Mouse (Mus musculus) myocyte (in vitro differentiated cells): ENCODE data around the gene Npas1. TPM values are rescaled to one million over a fixed set of nuclear protein-coding genes. Genes with fewer than 3 reads are reported as not detected.

Experiments used
- H3K27me3 ChIP-seq: one replicate; pipeline ENCODE4 v1.6.1; 2011; ENCODE audit not compliant: control insufficient read depth, insufficient read depth, insufficient read length
- H3K36me3 ChIP-seq: one replicate; pipeline ENCODE4 v1.6.1; 2011; ENCODE audit not compliant: control insufficient read depth, insufficient read depth
- H3K4me2 ChIP-seq: one replicate; pipeline ENCODE4 v1.6.1; 2011; ENCODE audit warnings: low read depth, control low read depth
- H3K4me3 ChIP-seq: one replicate; pipeline ENCODE4 v1.5.1; 2011; ENCODE audit warnings: mild to moderate bottlenecking, control low read depth, moderate library complexity
- H3K79me2 ChIP-seq: one replicate; pipeline ENCODE4 v1.6.1; 2011; ENCODE audit not compliant: control insufficient read depth, insufficient read depth
- H3ac ChIP-seq: one replicate; pipeline ENCODE4 v1.6.1; 2011; ENCODE audit not compliant: control insufficient read depth, insufficient read length
- CEBPB ChIP-seq: IDR thresholded peaks from 2 replicates; pipeline ENCODE4 v1.6.1; 2011; ENCODE audit warnings: mild to moderate bottlenecking, moderate library complexity; ENCODE audit not compliant: poor library complexity, insufficient read depth, severe bottlenecking
- E2F4 ChIP-seq: IDR thresholded peaks from one replicate; pipeline ENCODE4 v1.6.1; 2011; ENCODE audit warnings: mild to moderate bottlenecking, control low read depth, moderate library complexity; ENCODE audit not compliant: insufficient read depth
- MAX ChIP-seq: IDR thresholded peaks from one replicate; pipeline ENCODE4 v1.6.1; 2011; ENCODE audit warnings: low read depth, mild to moderate bottlenecking, control low read depth
- MYOD1 ChIP-seq, 3 experiments: IDR thresholded peaks; one replicate each; pipeline ENCODE4 v1.6.1; 2011; ENCODE audit warnings: control low read depth in 2 of 3, low read depth in 2 of 3, mild to moderate bottlenecking in 2 of 3, moderate library complexity in 1 of 3; ENCODE audit not compliant: insufficient read length in 2 of 3, control insufficient read depth in 1 of 3
- MYOG ChIP-seq, 3 experiments: IDR thresholded peaks; one replicate each; pipeline ENCODE4 v1.6.1; 2011; ENCODE audit warnings: control low read depth in 2 of 3, low read depth in 2 of 3, mild to moderate bottlenecking in 2 of 3; ENCODE audit not compliant: insufficient read length in 2 of 3, control insufficient read depth in 1 of 3, insufficient read depth in 1 of 3
- POLR2A ChIP-seq: IDR thresholded peaks from one replicate; pipeline ENCODE4 v1.6.1; 2011; ENCODE audit warnings: low read depth, mild to moderate bottlenecking, control low read depth, moderate library complexity; ENCODE audit not compliant: insufficient read length
- POLR2AphosphoS2 ChIP-seq: IDR thresholded peaks from one replicate; pipeline ENCODE4 v1.6.1; 2011; ENCODE audit warnings: low read depth, control low read depth; ENCODE audit not compliant: insufficient read length
- REST ChIP-seq: IDR thresholded peaks from one replicate; pipeline ENCODE4 v1.6.1; 2011; ENCODE audit warnings: mild to moderate bottlenecking, control low read depth, moderate library complexity; ENCODE audit not compliant: insufficient read depth, insufficient read length
- SRF ChIP-seq: IDR thresholded peaks from one replicate; pipeline ENCODE4 v1.6.1; 2011; ENCODE audit warnings: low read depth; ENCODE audit not compliant: control insufficient read depth, insufficient read length
- TCF12 ChIP-seq: IDR thresholded peaks from one replicate; pipeline ENCODE4 v1.6.1; 2011; ENCODE audit warnings: mild to moderate bottlenecking, control low read depth; ENCODE audit not compliant: poor library complexity, insufficient read depth, severe bottlenecking
- TCF3 ChIP-seq: IDR thresholded peaks from one replicate; pipeline ENCODE4 v1.6.1; 2011; ENCODE audit warnings: low read depth, control low read depth; ENCODE audit not compliant: insufficient read length
- polyA plus RNA-seq: library from polyadenylated mRNA; unstranded; fragments of >200 nt; fragmentation: generic; extraction: Trizol; gene quantifications from one replicate; pipeline ENCODE4 v1.2.1, GENCODE M21; 2012; ENCODE audit warnings: missing spikeins

The Npas1 gene
- polyA plus RNA-seq, 1 experiment, result 0.18 TPM

GRCm38 (mm10) chr7:16412220-16412896 lies 65.2 kb downstream of the Npas1 start:
- H3K79me2 ChIP-seq, result peaks cover 39% of the 10 kb centered on the region
- H3K27me3 ChIP-seq, result no peaks in the 10 kb centered on the region
- TF ChIP-seq MYOD1 (IDR thresholded peaks at IDR 0.05; ENCODE audit: control insufficient read depth in 1 of 3, insufficient read length in 2 of 3, low read depth in 2 of 3) (peak in 1 of 3 experiments; percentile 48), POLR2AphosphoS2 (no peak)
- no peak overlapping the region for H3ac ChIP-seq
- no peak overlapping the region for H3K4me2 ChIP-seq
- H3K4me3 ChIP-seq, result no peak overlapping the region
- H3K36me3 ChIP-seq, result no peaks in the 10 kb centered on the region

- H3K79me2 ChIP-seq, result peaks cover 52% of the 10 kb centered on the region
- H3K27me3 ChIP-seq, result no peaks in the 10 kb centered on the region
- TF ChIP-seq MAX (no peak), POLR2AphosphoS2 (no peak), POLR2A (no peak), TCF12 (no peak), TCF3 (no peak), MYOD1 (IDR thresholded peaks at IDR 0.05; ENCODE audit: control insufficient read depth in 1 of 3, insufficient read length in 2 of 3, low read depth in 2 of 3) (no peak), SRF (no peak), CEBPB (no peak)
- H3K4me2 ChIP-seq, result no peak overlapping the region
- H3K36me3 ChIP-seq, result no peaks in the 10 kb centered on the region
- no peak overlapping the region for H3K4me3 ChIP-seq
- H3ac ChIP-seq, result no peak overlapping the region
These were observed 66.4 kb downstream of the Npas1 start for GRCm38 (mm10) chr7:16411100-16411499.

GRCm38 (mm10) chr7:16406978-16407377 lies 70.5 kb downstream of the Npas1 start:
- H3ac ChIP-seq, result no peak overlapping the region
- H3K36me3 ChIP-seq, result no peaks in the 10 kb centered on the region
- peaks cover 58% of the 10 kb centered on the region for H3K79me2 ChIP-seq
- H3K4me2 ChIP-seq, result no peak overlapping the region
- no peaks in the 10 kb centered on the region for H3K27me3 ChIP-seq
- TF ChIP-seq MYOG (IDR thresholded peaks at IDR 0.05; ENCODE audit: control insufficient read depth in 1 of 3, insufficient read depth in 1 of 3, insufficient read length in 2 of 3, low read depth in 2 of 3) (no peak), TCF12 (no peak), MYOD1 (IDR thresholded peaks at IDR 0.05; ENCODE audit: control insufficient read depth in 1 of 3, insufficient read length in 2 of 3, low read depth in 2 of 3) (no peak), CEBPB (no peak), E2F4 (no peak), REST (no peak), TCF3 (no peak), POLR2A (no peak), SRF (no peak), MAX (no peak)
- H3K4me3 ChIP-seq, result no peak overlapping the region

Other genes with a start within 250 kb of the Npas1 start
- not detected for gene C5ar2, start 233.6 kb downstream of the Npas1 start, polyA plus RNA-seq
- gene C5ar1, start 218.2 kb downstream of the Npas1 start, polyA plus RNA-seq, result not detected
- gene Inafm1, start 204.1 kb downstream of the Npas1 start, polyA plus RNA-seq, result 12.1 TPM
- gene Ccdc9, start 190.9 kb downstream of the Npas1 start, polyA plus RNA-seq, result 48.4 TPM
- gene Bbc3, start 169.3 kb downstream of the Npas1 start, polyA plus RNA-seq, result 34.6 TPM
- gene Sae1, start 89.9 kb downstream of the Npas1 start, polyA plus RNA-seq, result 169 TPM
- gene Zc3h4, start 76.8 kb downstream of the Npas1 start, polyA plus RNA-seq, result 24.8 TPM
- 131 TPM for gene Tmem160, start 24.9 kb downstream of the Npas1 start, polyA plus RNA-seq
- 21.7 TPM for gene Arhgap35, start 137.3 kb upstream of the Npas1 start, polyA plus RNA-seq
- not detected for gene Ceacam15, start 198.0 kb upstream of the Npas1 start, polyA plus RNA-seq
- not detected for gene Ceacam9, start 244.2 kb upstream of the Npas1 start, polyA plus RNA-seq